Mouse (Mus musculus) hindbrain, embryonic 10.5 days (tissue): ENCODE data around the gene Zcrb1. TPM values are rescaled to one million over a fixed set of nuclear protein-coding genes. Genes with fewer than 3 reads are reported as not detected.
"Not testable (repeated sequence)": the region's sequence is repeated elsewhere in the genome, so short reads cannot be mapped to it uniquely, and the experiment has no call there.

Source experiments
- DNase-seq: peaks from one replicate; pipeline ENCODE4 v3.0.0-alpha.2; 2017; ENCODE audit warnings: low spot score
- H3K27ac ChIP-seq: fragments of 300-500 bp; sonication (generic); 2 replicates; pipeline ENCODE4 v1.5.1; 2016; ENCODE audit warnings: mild to moderate bottlenecking, moderate library complexity
- H3K27me3 ChIP-seq: fragments of 300-500 bp; sonication (generic); 2 replicates; pipeline ENCODE4 v1.6.1; 2016; ENCODE audit warnings: mild to moderate bottlenecking; ENCODE audit not compliant: poor library complexity, insufficient read depth, severe bottlenecking
- H3K36me3 ChIP-seq: fragments of 300-500 bp; sonication (generic); 2 replicates; pipeline ENCODE4 v1.6.1; 2016; ENCODE audit warnings: mild to moderate bottlenecking, moderate library complexity
- H3K4me1 ChIP-seq: fragments of 300-500 bp; sonication (generic); replicated peaks from 2 replicates; pipeline ENCODE4 v1.6.1; 2016; ENCODE audit warnings: mild to moderate bottlenecking
- H3K4me3 ChIP-seq: fragments of 300-500 bp; sonication (generic); 2 replicates; pipeline ENCODE4 v1.5.1; 2016; ENCODE audit warnings: mild to moderate bottlenecking, moderate library complexity
- H3K9me3 ChIP-seq: fragments of 300-500 bp; sonication (generic); 2 replicates; pipeline ENCODE4 v1.6.1; 2016; ENCODE audit warnings: mild to moderate bottlenecking, moderate library complexity
- WGBS: fragments of 180-500 bp; shearing (Covaris S2); methylation state at CpG from one replicate; pipeline ENCODE4 v1.1.7; 2016; 5-methylcytosine and 5-hydroxymethylcytosine counted together
- polyA plus RNA-seq: library from polyadenylated mRNA; unstranded; fragments of >200 nt; fragmentation: Nextera tagmentation; extraction: Ambion mirVana; gene quantifications from 2 replicates; pipeline ENCODE4 v1.2.1, GENCODE M21; 2016

Zcrb1 gene
- polyA plus RNA-seq, 1 experiment from 2014 or later, result 158 TPM

DNA sequence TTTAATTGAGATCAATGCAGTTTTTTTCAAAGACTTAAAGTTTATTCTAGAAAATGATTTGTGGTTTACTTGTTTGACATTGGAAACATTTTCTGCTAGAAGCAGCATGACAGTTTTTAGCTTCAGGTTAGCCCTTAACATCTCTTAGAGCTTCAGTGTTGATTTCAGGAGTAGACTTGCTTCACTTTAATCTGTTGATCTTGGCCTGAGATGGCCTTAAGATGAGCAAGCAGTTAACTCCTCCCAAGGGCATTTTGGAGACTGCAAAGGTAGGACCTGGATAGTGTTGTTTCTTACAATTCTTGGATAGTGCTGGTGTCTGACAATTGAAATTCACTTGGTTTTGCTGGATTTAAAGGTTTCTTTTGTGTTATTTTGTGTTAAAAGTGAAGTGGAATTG lies 6.7 kb upstream of the Zcrb1 start:
- H3K36me3 ChIP-seq, result peaks cover 31% of the 10 kb centered on the region
- peaks cover 9% of the 10 kb centered on the region for H3K4me1 ChIP-seq
- H3K4me3 ChIP-seq, result no peak overlapping the region
- no peaks in the 10 kb centered on the region for H3K9me3 ChIP-seq
- no peaks in the 10 kb centered on the region for H3K27me3 ChIP-seq
- DNase-seq, result no peak
- H3K27ac ChIP-seq, result no peak overlapping the region

- peaks cover 14% of the 10 kb centered on the region for H3K36me3 ChIP-seq
- DNase-seq, result no peak
- H3K4me3 ChIP-seq, result no peak overlapping the region
- H3K27me3 ChIP-seq, result no peaks in the 10 kb centered on the region
- H3K4me1 ChIP-seq, result peaks cover 22% of the 10 kb centered on the region
- H3K27ac ChIP-seq, result no peak overlapping the region
- 91% methylated on average over 2 of the region's 2 CpGs for WGBS
- H3K9me3 ChIP-seq, result no peaks in the 10 kb centered on the region
Observed at GRCm38 (mm10) chr15:93402730-93403129, 4.6 kb upstream of the Zcrb1 start.

- H3K4me3 ChIP-seq, result no peak overlapping the region
- H3K36me3 ChIP-seq, result peaks cover 9% of the 10 kb centered on the region
- no peaks in the 10 kb centered on the region for H3K27me3 ChIP-seq
- no peak overlapping the region for H3K27ac ChIP-seq
- peaks cover 32% of the 10 kb centered on the region for H3K4me1 ChIP-seq
- no peak for DNase-seq
- 83% methylated on average over 4 of the region's 4 CpGs for WGBS
- H3K9me3 ChIP-seq, result no peaks in the 10 kb centered on the region
Observed at GRCm38 (mm10) chr15:93401446-93401845, 3.3 kb upstream of the Zcrb1 start.

- under 1% methylated on average over 36 of the region's 36 CpGs for WGBS
- H3K36me3 ChIP-seq, result peaks cover 25% of the 10 kb centered on the region
- peak; percentile 33 for DNase-seq
Observed at GRCm38 (mm10) chr15:93398699-93399540, 786 bp upstream of the Zcrb1 start.

DNA sequence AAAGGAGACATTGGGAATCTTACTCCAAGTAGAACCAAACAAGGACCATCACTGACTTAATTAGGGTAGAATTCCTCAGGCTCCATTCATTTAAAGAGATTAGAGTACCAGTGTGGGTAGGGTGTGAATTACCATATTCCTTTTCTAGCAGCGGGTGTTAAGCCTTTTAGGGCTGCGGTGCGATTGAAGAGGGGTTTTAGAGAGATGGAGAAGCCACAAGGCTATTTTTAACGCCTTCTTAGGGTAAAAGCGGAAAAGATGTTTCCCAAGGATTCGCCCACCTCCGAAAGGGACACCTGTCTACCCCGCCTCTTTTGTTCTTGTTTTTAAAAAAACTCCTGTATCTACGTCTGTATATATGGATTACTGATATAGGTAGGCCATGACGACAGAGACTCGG lies 865 bp downstream of the Zcrb1 start:
- 2% methylated on average over 11 of the region's 11 CpGs for WGBS
- Histone ChIP-seq H3K27ac (peak overlapping the region; percentile 96), H3K27me3 (no peaks in the 10 kb centered on the region), H3K9me3 (no peaks in the 10 kb centered on the region), H3K4me3 (peak overlapping the region; percentile 91), H3K36me3 (peaks cover 41% of the 10 kb centered on the region), H3K4me1 (peaks cover 34% of the 10 kb centered on the region)
- no peak for DNase-seq

More at GRCm38 (mm10) chr15:93398699-93399540, 786 bp upstream of the Zcrb1 start:
- Histone ChIP-seq H3K4me1 (peaks cover 34% of the 10 kb centered on the region), H3K27me3 (no peaks in the 10 kb centered on the region), H3K9me3 (no peaks in the 10 kb centered on the region), H3K27ac (peak overlapping the region; percentile 96), H3K4me3 (peak overlapping the region; percentile 91)

DNA sequence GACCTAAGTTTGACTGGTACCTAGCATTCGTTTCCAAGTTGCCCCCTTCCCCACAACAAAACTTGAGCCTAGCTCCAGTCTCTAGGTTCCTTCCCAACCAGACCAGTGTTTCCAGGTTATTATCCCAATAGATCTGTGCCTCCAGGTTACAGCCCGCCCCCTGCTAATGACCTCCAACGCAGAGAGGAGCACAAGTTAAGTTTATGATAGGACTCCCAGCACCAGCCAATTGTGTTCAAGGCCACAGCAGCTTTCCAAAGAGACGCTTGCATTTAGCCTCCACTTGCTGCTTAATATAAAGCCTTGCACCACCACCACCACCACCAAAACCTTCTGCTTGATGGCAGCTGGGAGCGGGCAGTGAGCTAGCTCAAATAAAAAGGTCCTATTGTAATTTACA lies 16.8 kb downstream of the Zcrb1 start:
- Histone ChIP-seq H3K27ac (no peak overlapping the region), H3K9me3 (no peaks in the 10 kb centered on the region), H3K4me1 (no peaks in the 10 kb centered on the region), H3K36me3 (peaks cover 27% of the 10 kb centered on the region), H3K4me3 (no peak overlapping the region), H3K27me3 (no peaks in the 10 kb centered on the region)
- DNase-seq, result no peak
- WGBS, result 70% methylated on average over 5 of the region's 5 CpGs

DNA sequence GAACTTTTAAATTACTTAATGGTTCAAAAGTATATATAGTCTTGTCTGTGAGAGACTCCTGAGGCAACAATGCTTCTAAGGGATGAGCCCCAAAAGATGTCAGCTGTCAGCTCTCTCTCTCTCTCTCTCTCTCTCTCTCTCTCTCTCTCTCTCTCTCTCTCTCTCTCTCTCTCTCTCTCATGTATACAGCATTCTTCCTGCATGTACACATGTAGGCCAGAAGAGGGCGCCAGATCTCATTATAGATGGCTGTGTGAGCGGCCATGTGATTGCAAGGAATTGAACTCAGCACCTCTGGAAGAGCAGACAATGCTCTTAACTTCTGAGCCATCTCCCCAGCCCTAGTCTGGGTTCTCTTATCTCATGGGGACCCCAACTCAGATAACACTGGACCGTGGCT lies 19.0 kb downstream of the Zcrb1 start:
- H3K4me3 ChIP-seq, result no peak overlapping the region
- H3K27ac ChIP-seq, result no peak overlapping the region
- no peak for DNase-seq
- H3K27me3 ChIP-seq, result no peaks in the 10 kb centered on the region
- no peaks in the 10 kb centered on the region for H3K9me3 ChIP-seq
- H3K4me1 ChIP-seq, result no peaks in the 10 kb centered on the region
- peaks cover 7% of the 10 kb centered on the region for H3K36me3 ChIP-seq
- 80% methylated on average over 3 of the region's 3 CpGs for WGBS

DNA sequence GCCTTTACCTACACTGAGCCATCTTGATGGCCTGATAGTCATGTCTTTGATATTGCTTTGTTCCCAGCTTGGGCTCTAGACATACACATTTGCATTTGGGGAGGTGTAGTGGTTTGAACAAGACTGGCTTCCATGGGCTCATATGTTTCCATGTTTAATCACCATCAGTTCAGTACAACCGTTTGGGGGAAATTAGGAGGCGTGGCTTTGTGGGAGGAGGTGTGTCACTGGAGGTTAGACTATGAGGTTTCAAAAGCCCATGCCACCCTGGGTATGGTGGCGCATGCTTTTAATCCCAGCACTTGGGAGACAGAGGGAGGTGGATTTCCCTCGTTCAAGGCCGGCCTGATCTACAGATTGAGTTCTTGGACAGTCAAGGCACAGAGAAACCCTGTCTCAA lies 22.4 kb downstream of the Zcrb1 start:
- 92% methylated on average over 5 of the region's 5 CpGs for WGBS
- Histone ChIP-seq H3K27me3 (no peaks in the 10 kb centered on the region), H3K27ac (no peak overlapping the region), H3K36me3 (no peaks in the 10 kb centered on the region), H3K4me3 (no peak overlapping the region), H3K9me3 (no peaks in the 10 kb centered on the region), H3K4me1 (no peaks in the 10 kb centered on the region)
- DNase-seq, result no peak

DNA sequence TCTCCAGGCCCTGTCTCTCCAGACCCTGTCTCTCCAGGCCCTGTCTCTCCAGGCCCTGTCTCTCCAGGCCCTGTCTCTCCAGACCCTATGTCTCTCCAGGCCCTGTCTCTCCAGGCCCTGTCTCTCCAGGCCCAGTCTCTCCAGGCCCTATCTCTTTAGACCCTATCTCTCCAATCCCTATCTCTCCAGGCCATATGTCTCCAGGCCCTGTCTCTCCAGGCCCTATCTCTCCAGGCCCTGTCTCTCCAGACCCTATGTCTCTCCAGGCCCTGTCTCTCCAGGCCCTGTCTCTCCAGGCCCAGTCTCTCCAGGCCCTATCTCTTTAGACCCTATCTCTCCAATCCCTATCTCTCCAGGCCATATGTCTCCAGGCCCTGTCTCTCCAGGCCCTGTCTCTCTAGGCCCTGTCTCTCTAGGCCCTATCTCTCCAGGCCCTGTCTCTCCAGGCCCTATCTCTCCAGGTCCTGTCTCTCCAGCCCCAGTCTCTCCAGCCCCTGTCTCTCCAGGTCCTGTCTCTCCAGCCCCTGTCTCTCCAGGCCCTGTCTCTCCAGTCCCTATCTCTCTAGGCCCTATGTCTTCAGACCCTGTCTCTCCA lies 25.5 kb downstream of the Zcrb1 start:
- not testable (repeated sequence) for H3K27ac ChIP-seq, DNase-seq, H3K4me3 ChIP-seq, H3K4me1 ChIP-seq, H3K36me3 ChIP-seq, H3K9me3 ChIP-seq, H3K27me3 ChIP-seq

- H3K9me3 ChIP-seq, result no peaks in the 10 kb centered on the region
- H3K27ac ChIP-seq, result no peak overlapping the region
- no peaks in the 10 kb centered on the region for H3K36me3 ChIP-seq
- H3K4me1 ChIP-seq, result no peaks in the 10 kb centered on the region
- H3K4me3 ChIP-seq, result no peak overlapping the region
- H3K27me3 ChIP-seq, result no peaks in the 10 kb centered on the region
- WGBS, result 86% methylated on average over 2 of the region's 2 CpGs
- DNase-seq, result no peak
Observed at GRCm38 (mm10) chr15:93371838-93372237, 26.3 kb downstream of the Zcrb1 start.

- WGBS, result 74% methylated on average over 9 of the region's 9 CpGs
- no peak overlapping the region for H3K27ac ChIP-seq
- H3K27me3 ChIP-seq, result no peaks in the 10 kb centered on the region
- no peaks in the 10 kb centered on the region for H3K9me3 ChIP-seq
- H3K4me1 ChIP-seq, result no peaks in the 10 kb centered on the region
- H3K4me3 ChIP-seq, result no peak overlapping the region
- DNase-seq, result no peak
- no peaks in the 10 kb centered on the region for H3K36me3 ChIP-seq
Observed at GRCm38 (mm10) chr15:93368558-93368957, 29.6 kb downstream of the Zcrb1 start.

- no peaks in the 10 kb centered on the region for H3K4me1 ChIP-seq
- no peak overlapping the region for H3K4me3 ChIP-seq
- DNase-seq, result no peak
- no peaks in the 10 kb centered on the region for H3K9me3 ChIP-seq
- WGBS, result 91% methylated on average over 6 of the region's 6 CpGs
- H3K36me3 ChIP-seq, result no peaks in the 10 kb centered on the region
- no peaks in the 10 kb centered on the region for H3K27me3 ChIP-seq
- no peak overlapping the region for H3K27ac ChIP-seq
Observed at GRCm38 (mm10) chr15:93365561-93365960, 32.6 kb downstream of the Zcrb1 start.

- Histone ChIP-seq H3K27me3 (no peaks in the 10 kb centered on the region), H3K4me3 (no peak overlapping the region), H3K27ac (no peak overlapping the region), H3K4me1 (no peaks in the 10 kb centered on the region), H3K36me3 (no peaks in the 10 kb centered on the region), H3K9me3 (no peaks in the 10 kb centered on the region)
- DNase-seq, result no peak
- WGBS, result 90% methylated on average over 18 of the region's 19 CpGs
Observed at GRCm38 (mm10) chr15:93358346-93359095, 39.6 kb downstream of the Zcrb1 start.
